Mouse (Mus musculus) right cerebral cortex, adult 2 months (tissue): ENCODE data around the gene Zfp622.
"Not testable (repeated sequence)": the region's sequence is repeated elsewhere in the genome, so short reads cannot be mapped to it uniquely, and the experiment has no call there.

Source experiments
- DNase-seq, 2 experiments: peaks; one replicate each; pipeline ENCODE4 v3.0.0; 2021 to 2022; ENCODE audit warnings: low spot score in 2 of 2

The Zfp622 gene

DNA sequence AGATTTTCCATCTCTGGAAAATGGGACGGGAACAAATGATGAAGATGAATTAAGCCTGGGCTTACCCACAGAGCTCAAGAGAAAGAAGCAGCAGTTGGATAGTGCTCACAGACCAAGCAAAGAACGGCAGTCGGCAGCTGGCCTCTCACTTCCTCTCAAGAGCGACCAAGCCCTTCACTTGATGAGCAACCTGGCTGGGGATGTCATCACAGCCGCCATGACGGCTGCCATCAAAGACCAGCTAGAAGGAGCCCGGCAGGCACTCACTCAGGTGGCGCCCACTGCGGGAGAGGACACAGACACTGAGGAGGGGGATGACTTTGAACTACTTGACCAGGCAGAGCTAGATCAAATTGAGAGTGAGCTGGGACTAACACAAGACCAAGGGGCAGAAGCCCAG, 12.6 kb upstream of the Zfp622 start:
- no peak for DNase-seq

DNA sequence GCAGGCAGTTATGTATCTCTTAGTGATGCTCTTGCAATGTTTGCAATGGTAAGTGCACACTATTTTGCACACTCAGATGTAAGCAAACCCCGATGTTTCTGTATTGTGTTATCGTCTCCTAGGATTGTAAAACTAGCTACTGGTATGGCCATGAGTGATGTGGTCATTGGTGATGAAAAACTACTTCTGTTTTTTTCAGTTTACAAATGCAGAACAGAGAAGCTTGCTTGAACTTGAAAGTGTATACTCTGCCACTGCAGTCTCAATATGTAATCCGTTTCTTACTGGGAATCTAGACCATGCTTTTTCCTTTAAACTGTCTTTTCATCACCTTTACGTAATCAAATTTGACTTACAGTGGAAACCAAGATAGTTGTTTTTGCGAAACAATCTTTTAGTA, 11.4 kb upstream of the Zfp622 start:
- DNase-seq, result no peak

GRCm38 (mm10) chr15:25974352-25974751, 9.8 kb upstream of the Zfp622 start:
- no peak for DNase-seq

GRCm38 (mm10) chr15:25975810-25976209, 8.4 kb upstream of the Zfp622 start:
- no peak for DNase-seq

DNA sequence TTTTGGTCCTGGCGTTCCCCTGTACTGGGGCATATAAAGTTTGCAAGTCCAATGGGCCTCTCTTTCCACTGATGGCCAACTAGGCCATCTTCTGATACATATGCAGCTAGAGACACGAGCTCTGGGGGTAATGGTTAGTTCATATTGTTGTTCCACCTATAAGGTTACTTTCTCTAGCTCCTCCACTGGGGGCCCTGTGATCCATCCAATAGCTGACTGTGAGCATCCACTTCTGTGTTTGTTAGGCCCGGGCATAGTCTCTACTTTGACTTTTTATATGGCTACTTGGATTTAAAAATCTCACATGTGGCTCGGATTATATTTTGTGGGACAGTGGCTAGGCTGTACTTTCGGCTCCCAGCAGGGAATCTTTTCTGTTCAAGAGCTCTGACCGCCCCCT, 552 bp upstream of the Zfp622 start:
- not testable (repeated sequence) for DNase-seq

DNA sequence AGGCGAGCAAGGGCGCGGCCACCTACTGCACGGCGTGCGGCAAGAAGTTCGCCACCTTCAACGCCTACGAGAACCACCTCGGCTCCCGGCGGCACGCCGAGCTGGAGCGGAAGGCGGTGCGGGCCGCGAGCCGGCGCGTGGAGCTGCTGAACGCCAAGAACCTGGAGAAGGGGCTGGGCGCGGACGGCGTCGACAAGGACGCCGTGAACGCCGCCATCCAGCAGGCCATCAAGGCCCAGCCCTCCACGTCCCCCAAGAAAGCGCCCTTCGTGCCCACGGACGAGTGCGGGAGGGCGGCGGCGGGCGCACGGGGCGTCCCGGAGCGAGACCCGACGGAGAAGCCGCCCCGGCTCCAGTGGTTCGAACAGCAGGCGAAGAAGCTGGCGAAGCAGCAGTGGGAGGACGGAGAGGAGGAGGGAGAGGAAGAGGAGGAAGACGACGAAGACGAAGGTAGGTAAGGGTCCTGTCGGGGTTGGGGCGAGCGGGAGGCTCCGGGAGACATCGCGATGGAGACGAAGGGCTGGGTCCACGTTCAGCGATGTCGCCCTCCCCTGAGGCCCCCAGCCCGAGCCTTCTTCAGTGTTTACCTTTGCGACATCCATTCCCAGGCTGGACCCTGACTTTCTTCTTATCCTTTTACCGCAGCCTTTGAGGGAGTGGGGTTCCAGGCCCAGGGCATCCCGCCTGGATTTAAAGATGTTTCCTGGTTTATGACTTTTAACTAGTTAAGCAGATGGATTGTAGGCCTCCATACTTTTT, 747 bp downstream of the Zfp622 start:
- peak in 1 of 2 experiments; percentile 8 for DNase-seq

- DNase-seq, result peak; percentile 79 to 80
These were observed 9.0 kb downstream of the Zfp622 start for GRCm38 (mm10) chr15:25992992-25993727.

GRCm38 (mm10) chr15:25995521-25995920, 11.4 kb downstream of the Zfp622 start:
- no peak for DNase-seq

GRCm38 (mm10) chr15:25999545-25999944, 15.4 kb downstream of the Zfp622 start:
- DNase-seq, result not testable (repeated sequence)

DNA sequence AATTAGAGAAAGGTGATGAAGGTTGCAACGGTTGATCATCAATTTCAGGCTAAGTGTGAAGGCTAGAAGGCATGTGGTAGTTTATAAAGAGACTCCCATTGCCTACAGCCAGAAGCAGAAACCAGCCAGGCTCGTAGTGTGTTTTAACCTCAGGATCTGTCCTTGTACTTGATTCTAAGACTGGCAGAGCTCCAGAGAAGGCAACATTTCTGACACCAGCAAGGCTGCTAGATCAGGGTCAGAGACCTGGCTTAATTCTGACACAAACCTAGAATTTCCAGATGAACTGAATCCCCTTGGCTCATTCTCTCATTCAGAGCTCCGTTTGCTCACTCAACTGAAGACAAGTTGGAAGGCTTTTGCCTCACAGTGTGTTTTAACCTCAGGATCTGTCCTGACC, 24.5 kb downstream of the Zfp622 start:
- DNase-seq, result no peak

GRCm38 (mm10) chr15:26012891-26013290, 28.7 kb downstream of the Zfp622 start:
- DNase-seq, result peak in 1 of 2 experiments; percentile 13

- no peak for DNase-seq
These were observed 32.0 kb downstream of the Zfp622 start for GRCm38 (mm10) chr15:26015979-26016665.

DNA sequence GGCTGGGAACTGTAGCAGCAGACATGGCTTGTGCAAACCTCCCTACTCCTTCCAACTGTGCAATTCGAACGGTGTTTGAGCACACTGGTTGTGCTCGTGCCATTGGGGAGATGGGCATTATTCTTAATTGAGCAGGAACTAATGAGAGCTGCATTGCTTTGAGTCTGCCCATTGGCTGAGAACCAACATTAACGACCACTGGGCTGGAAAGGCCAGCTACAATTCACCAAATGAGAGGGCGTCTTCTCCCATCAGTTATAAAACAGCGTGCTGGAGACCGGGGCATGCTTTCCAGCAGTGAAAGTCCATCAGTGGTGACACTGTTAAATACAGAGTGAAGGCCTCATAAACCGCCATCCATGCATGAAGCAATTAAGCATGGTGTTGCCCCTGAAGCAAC, 37.6 kb downstream of the Zfp622 start:
- no peak for DNase-seq

GRCm38 (mm10) chr15:26022636-26023035, 38.5 kb downstream of the Zfp622 start:
- no peak for DNase-seq

- no peak for DNase-seq
These were observed 47.5 kb downstream of the Zfp622 start for GRCm38 (mm10) chr15:26031692-26032091.

DNA sequence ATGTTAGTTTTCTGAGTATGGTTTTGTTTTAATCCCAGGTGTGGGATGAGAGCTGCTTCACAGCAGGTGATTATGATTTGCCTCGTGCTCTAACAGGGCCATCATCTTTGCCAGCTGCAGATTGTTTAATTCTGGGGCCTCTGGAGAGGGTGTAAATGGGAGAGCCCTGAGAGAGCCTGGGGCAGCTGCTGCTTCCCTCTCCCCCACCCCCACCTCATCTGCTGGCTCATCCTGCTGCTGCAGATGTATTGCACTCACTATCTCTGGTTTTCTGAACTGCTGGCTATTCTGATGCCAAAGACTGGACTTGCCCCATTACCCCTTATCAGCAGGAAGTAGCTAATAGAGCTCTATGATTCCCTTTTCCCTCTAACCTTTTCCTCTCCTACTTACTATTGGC, 56.4 kb downstream of the Zfp622 start:
- DNase-seq, result no peak

- DNase-seq, result no peak
These were observed 57.2 kb downstream of the Zfp622 start for GRCm38 (mm10) chr15:26041196-26041947.
